Mouse (Mus musculus): ENCODE measurements around the gene Gm14190. TPM values are rescaled to one million over a fixed set of nuclear protein-coding genes. Genes with fewer than 3 reads are reported as not detected.
"Not testable (repeated sequence)": the region's sequence is repeated elsewhere in the genome, so short reads cannot be mapped to it uniquely, and the experiment has no call there.

Gene Gm14190
- polyA plus RNA-seq, 1 experiment = not detected

GRCm38 (mm10) chr11:99659256-99659655 is 31.3 kb downstream of the Gm14190 start:
- H3K27ac ChIP-seq (ENCODE audit: insufficient read depth, low read length) = no peak overlapping the region
- no peaks in the 10 kb centered on the region for H3K4me1 ChIP-seq (ENCODE audit: control insufficient read depth, insufficient read depth, low read length)
- H3K4me3 ChIP-seq (replicated peaks; ENCODE audit: insufficient read depth, low read depth, low read length) = no peak overlapping the region
- no peaks in the 10 kb centered on the region for H3K27me3 ChIP-seq (ENCODE audit: control insufficient read depth, insufficient read depth, low read length)
- TF ChIP-seq CTCF (IDR thresholded peaks at IDR 0.05; ENCODE audit: borderline replicate concordance, insufficient read depth, low read depth, low read length) (no peak), POLR2A (IDR thresholded peaks at IDR 0.05; ENCODE audit: borderline replicate concordance, insufficient read depth, low read length) (no peak)
- no peak for DNase-seq
- 88% methylated on average over 4 of the region's 4 CpGs for WGBS

GRCm38 (mm10) chr11:99658467-99659010 is 32.0 kb downstream of the Gm14190 start, which contains the start of gene Gm11563:
Gene Gm11563, minus strand, starts transcription at chr11:99658960.
- WGBS = 68% methylated on average over 10 of the region's 10 CpGs
- H3K27ac ChIP-seq (ENCODE audit: insufficient read depth, low read length); H3K27me3 ChIP-seq (ENCODE audit: control insufficient read depth, insufficient read depth, low read length); H3K4me3 ChIP-seq (replicated peaks; ENCODE audit: insufficient read depth, low read depth, low read length); H3K4me1 ChIP-seq (ENCODE audit: control insufficient read depth, insufficient read depth, low read length); DNase-seq: not testable (repeated sequence)

GRCm38 (mm10) chr11:99657051-99657450 is 33.5 kb downstream of the Gm14190 start:
- H3K4me3 ChIP-seq (replicated peaks; ENCODE audit: insufficient read depth, low read depth, low read length) = no peak overlapping the region
- WGBS = 54% methylated on average over 5 of the region's 5 CpGs
- H3K27me3 ChIP-seq (ENCODE audit: control insufficient read depth, insufficient read depth, low read length) = no peaks in the 10 kb centered on the region
- no peak for DNase-seq
- TF ChIP-seq CTCF (IDR thresholded peaks at IDR 0.05; ENCODE audit: borderline replicate concordance, insufficient read depth, low read depth, low read length) (no peak), POLR2A (IDR thresholded peaks at IDR 0.05; ENCODE audit: borderline replicate concordance, insufficient read depth, low read length) (no peak)
- no peaks in the 10 kb centered on the region for H3K4me1 ChIP-seq (ENCODE audit: control insufficient read depth, insufficient read depth, low read length)
- no peak overlapping the region for H3K27ac ChIP-seq (ENCODE audit: insufficient read depth, low read length)

- Histone ChIP-seq H3K4me1 (ENCODE audit: control insufficient read depth, insufficient read depth, low read length) (no peaks in the 10 kb centered on the region), H3K27me3 (ENCODE audit: control insufficient read depth, insufficient read depth, low read length) (no peaks in the 10 kb centered on the region), H3K27ac (ENCODE audit: insufficient read depth, low read length) (no peak within 1 kb of the TSS), H3K4me3 (replicated peaks; ENCODE audit: insufficient read depth, low read depth, low read length) (no peak within 1 kb of the TSS)
- TF ChIP-seq POLR2A (IDR thresholded peaks at IDR 0.05; ENCODE audit: borderline replicate concordance, insufficient read depth, low read length) = no peak
- TF ChIP-seq CTCF (IDR thresholded peaks at IDR 0.05; ENCODE audit: borderline replicate concordance, insufficient read depth, low read depth, low read length) = no peak
- DNase-seq = no peak
- 77% methylated on average over 2 of the region's 2 CpGs for WGBS
These were observed 40.4 kb downstream of the Gm14190 start, which contains the start of gene Gm11555 for GRCm38 (mm10) chr11:99650136-99650535. Gene Gm11555, minus strand, starts transcription at chr11:99650236.

GRCm38 (mm10) chr11:99646444-99646843 is 44.1 kb downstream of the Gm14190 start:
- DNase-seq = no peak
- Histone ChIP-seq H3K4me3 (replicated peaks; ENCODE audit: insufficient read depth, low read depth, low read length) (no peak overlapping the region), H3K4me1 (ENCODE audit: control insufficient read depth, insufficient read depth, low read length) (no peaks in the 10 kb centered on the region), H3K27me3 (ENCODE audit: control insufficient read depth, insufficient read depth, low read length) (no peaks in the 10 kb centered on the region), H3K27ac (ENCODE audit: insufficient read depth, low read length) (no peak overlapping the region)
- WGBS = 58% methylated on average over 15 of the region's 15 CpGs
- no peak for TF ChIP-seq POLR2A (IDR thresholded peaks at IDR 0.05; ENCODE audit: borderline replicate concordance, insufficient read depth, low read length)
- no peak for TF ChIP-seq CTCF (IDR thresholded peaks at IDR 0.05; ENCODE audit: borderline replicate concordance, insufficient read depth, low read depth, low read length)

GRCm38 (mm10) chr11:99644351-99644750 is 46.2 kb downstream of the Gm14190 start:
- no peak overlapping the region for H3K27ac ChIP-seq (ENCODE audit: insufficient read depth, low read length)
- H3K4me1 ChIP-seq (ENCODE audit: control insufficient read depth, insufficient read depth, low read length) = no peaks in the 10 kb centered on the region
- TF ChIP-seq CTCF (IDR thresholded peaks at IDR 0.05; ENCODE audit: borderline replicate concordance, insufficient read depth, low read depth, low read length) (no peak), POLR2A (IDR thresholded peaks at IDR 0.05; ENCODE audit: borderline replicate concordance, insufficient read depth, low read length) (no peak)
- no peak overlapping the region for H3K4me3 ChIP-seq (replicated peaks; ENCODE audit: insufficient read depth, low read depth, low read length)
- WGBS = 49% methylated on average over 3 of the region's 3 CpGs
- DNase-seq = no peak
- H3K27me3 ChIP-seq (ENCODE audit: control insufficient read depth, insufficient read depth, low read length) = no peaks in the 10 kb centered on the region

- H3K27ac ChIP-seq (ENCODE audit: insufficient read depth, low read length); H3K27me3 ChIP-seq (ENCODE audit: control insufficient read depth, insufficient read depth, low read length); H3K4me3 ChIP-seq (replicated peaks; ENCODE audit: insufficient read depth, low read depth, low read length); DNase-seq; H3K4me1 ChIP-seq (ENCODE audit: control insufficient read depth, insufficient read depth, low read length): not testable (repeated sequence)
- 87% methylated on average over 9 of the region's 9 CpGs for whole genome bisulfite sequencing
These were observed 46.9 kb downstream of the Gm14190 start, which contains the start of gene Krtap4-7 for GRCm38 (mm10) chr11:99643635-99644139. Gene Krtap4-7, minus strand, starts transcription at chr11:99644089.

- Histone ChIP-seq H3K4me1 (ENCODE audit: control insufficient read depth, insufficient read depth, low read length) (no peaks in the 10 kb centered on the region), H3K27me3 (ENCODE audit: control insufficient read depth, insufficient read depth, low read length) (no peaks in the 10 kb centered on the region), H3K4me3 (replicated peaks; ENCODE audit: insufficient read depth, low read depth, low read length) (no peak overlapping the region), H3K27ac (ENCODE audit: insufficient read depth, low read length) (no peak overlapping the region)
- no peak for DNase-seq
- WGBS = 25% methylated on average over 1 of the region's 1 CpGs
- TF ChIP-seq POLR2A (IDR thresholded peaks at IDR 0.05; ENCODE audit: borderline replicate concordance, insufficient read depth, low read length) (no peak), CTCF (IDR thresholded peaks at IDR 0.05; ENCODE audit: borderline replicate concordance, insufficient read depth, low read depth, low read length) (no peak)
These were observed 49.6 kb downstream of the Gm14190 start for GRCm38 (mm10) chr11:99640926-99641325.

Other genes with a start within 250 kb of the Gm14190 start
- 0.06 and 0.08 TPM in 2 replicates for gene Krt23, start 197.6 kb downstream of the Gm14190 start, polyA plus RNA-seq (2012; rRNA removed)
- not detected in 2 replicates for gene Krt39, start 169.4 kb downstream of the Gm14190 start, polyA plus RNA-seq (2012; rRNA removed)
- not detected in 2 replicates for gene Krt40, start 147.6 kb downstream of the Gm14190 start, polyA plus RNA-seq (2012; rRNA removed)
- gene Krtap3-3, start 139.9 kb downstream of the Gm14190 start, polyA plus RNA-seq (2012; rRNA removed) = not detected in 2 replicates
- gene Krtap3-2, start 133.9 kb downstream of the Gm14190 start, polyA plus RNA-seq (2012; rRNA removed) = not detected in 2 replicates
- gene Gm11939, start 131.3 kb downstream of the Gm14190 start, polyA plus RNA-seq (2012; rRNA removed) = not detected in 2 replicates
- not detected in 2 replicates for gene Krtap3-1, start 124.1 kb downstream of the Gm14190 start, polyA plus RNA-seq (2012; rRNA removed)
- gene Krtap1-5, start 109.7 kb downstream of the Gm14190 start, polyA plus RNA-seq (2012; rRNA removed) = not detected in 2 replicates
- gene Krtap1-4, start 107.1 kb downstream of the Gm14190 start, polyA plus RNA-seq (2012; rRNA removed) = not detected in 2 replicates
- gene Krtap1-3, start 99.4 kb downstream of the Gm14190 start, polyA plus RNA-seq (2012; rRNA removed) = not detected in 2 replicates
- gene Krtap9-3, start 92.6 kb downstream of the Gm14190 start, polyA plus RNA-seq (2012; rRNA removed) = not detected in 2 replicates
- gene Gm11938, start 87.4 kb downstream of the Gm14190 start, polyA plus RNA-seq (2012; rRNA removed) = not detected in 2 replicates
- gene Gm11937, start 80.6 kb downstream of the Gm14190 start, polyA plus RNA-seq (2012; rRNA removed) = not detected in 2 replicates
- not detected in 2 replicates for gene Krtap2-4, start 75.9 kb downstream of the Gm14190 start, polyA plus RNA-seq (2012; rRNA removed)
- not detected in 2 replicates for gene Gm11562, start 70.3 kb downstream of the Gm14190 start, polyA plus RNA-seq (2012; rRNA removed)
- gene Krtap4-1, start 62.5 kb downstream of the Gm14190 start, polyA plus RNA-seq (2012; rRNA removed) = not detected in 2 replicates
- gene Krtap4-2, start 55.7 kb downstream of the Gm14190 start, polyA plus RNA-seq (2012; rRNA removed) = not detected in 2 replicates
- gene Krtap4-7, start 46.7 kb downstream of the Gm14190 start, polyA plus RNA-seq (2012; rRNA removed) = not detected in 2 replicates
- not detected in 2 replicates for gene Gm11555, start 40.5 kb downstream of the Gm14190 start, polyA plus RNA-seq (2012; rRNA removed)
- gene Gm11563, start 31.8 kb downstream of the Gm14190 start, polyA plus RNA-seq (2012; rRNA removed) = not detected in 2 replicates
- gene Krtap4-6, start 24.8 kb downstream of the Gm14190 start, polyA plus RNA-seq (2012; rRNA removed) = not detected in 2 replicates
- not detected in 2 replicates for gene Gm14180, start 43.5 kb upstream of the Gm14190 start, polyA plus RNA-seq (2012; rRNA removed)
- not detected in 2 replicates for gene Gm11595, start 82.2 kb upstream of the Gm14190 start, polyA plus RNA-seq (2012; rRNA removed)
- gene Krtap4-8, start 90.0 kb upstream of the Gm14190 start, polyA plus RNA-seq (2012; rRNA removed) = not detected in 2 replicates
- gene Krtap4-9, start 94.5 kb upstream of the Gm14190 start, polyA plus RNA-seq (2012; rRNA removed) = not detected in 2 replicates
- not detected in 2 replicates for gene Gm11596, start 102.7 kb upstream of the Gm14190 start, polyA plus RNA-seq (2012; rRNA removed)
- not detected in 2 replicates for gene Gm11569, start 108.2 kb upstream of the Gm14190 start, polyA plus RNA-seq (2012; rRNA removed)
- not detected in 2 replicates for gene Gm11554, start 113.7 kb upstream of the Gm14190 start, polyA plus RNA-seq (2012; rRNA removed)
- gene Krtap4-13, start 119.2 kb upstream of the Gm14190 start, polyA plus RNA-seq (2012; rRNA removed) = not detected in 2 replicates
- gene Gm11564, start 124.9 kb upstream of the Gm14190 start, polyA plus RNA-seq (2012; rRNA removed) = not detected in 2 replicates
- gene 2300003K06Rik, start 147.3 kb upstream of the Gm14190 start, polyA plus RNA-seq (2012; rRNA removed) = not detected in 2 replicates
- not detected in 2 replicates for gene Krtap4-16, start 160.9 kb upstream of the Gm14190 start, polyA plus RNA-seq (2012; rRNA removed)
- not detected in 2 replicates for gene Gm11568, start 167.2 kb upstream of the Gm14190 start, polyA plus RNA-seq (2012; rRNA removed)
- not detected in 2 replicates for gene Gm11559, start 173.7 kb upstream of the Gm14190 start, polyA plus RNA-seq (2012; rRNA removed)
- not detected in 2 replicates for gene Krtap9-1, start 182.6 kb upstream of the Gm14190 start, polyA plus RNA-seq (2012; rRNA removed)
- gene Gm11567, start 188.4 kb upstream of the Gm14190 start, polyA plus RNA-seq (2012; rRNA removed) = not detected in 2 replicates
- gene Krtap31-1, start 217.2 kb upstream of the Gm14190 start, polyA plus RNA-seq (2012; rRNA removed) = not detected in 2 replicates
- gene Gm11565, start 224.0 kb upstream of the Gm14190 start, polyA plus RNA-seq (2012; rRNA removed) = not detected in 2 replicates
- not detected in 2 replicates for gene Krtap31-2, start 245.6 kb upstream of the Gm14190 start, polyA plus RNA-seq (2012; rRNA removed)

All from cerebellum, adult 2 months (tissue).